Mouse (Mus musculus) spleen, adult 18-20 months (tissue): ENCODE measurements around the gene Adam22.
A peak's percentile ranks its signal among the peaks of the same experiment; 100 is the strongest.

ENCODE experiments used
- DNase-seq, 2 experiments: peaks; one replicate each; pipeline ENCODE4 v3.0.0; 2022; ENCODE audit warnings: mixed read lengths in 2 of 2

Adam22 gene

DNA sequence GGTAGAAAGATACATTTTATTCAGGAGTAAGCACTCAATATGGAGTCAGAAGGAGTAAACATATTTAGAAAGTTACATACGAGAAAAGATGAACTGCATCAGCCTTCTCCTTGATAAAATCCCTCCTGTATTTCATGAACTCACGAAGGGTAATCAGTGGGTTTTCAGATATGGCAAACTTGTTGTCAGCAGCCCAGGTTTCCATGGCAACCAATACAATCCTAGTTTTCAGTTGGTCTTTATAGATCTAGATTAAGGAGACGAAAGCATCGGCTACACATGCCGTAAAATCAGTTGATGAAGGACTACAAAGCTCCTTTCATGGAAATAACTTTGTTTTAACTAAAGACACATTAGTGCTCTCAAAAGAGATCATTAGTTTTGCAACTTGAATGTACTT, 222.5 kb downstream of the Adam22 start:
- DNase-seq: no peak

DNA sequence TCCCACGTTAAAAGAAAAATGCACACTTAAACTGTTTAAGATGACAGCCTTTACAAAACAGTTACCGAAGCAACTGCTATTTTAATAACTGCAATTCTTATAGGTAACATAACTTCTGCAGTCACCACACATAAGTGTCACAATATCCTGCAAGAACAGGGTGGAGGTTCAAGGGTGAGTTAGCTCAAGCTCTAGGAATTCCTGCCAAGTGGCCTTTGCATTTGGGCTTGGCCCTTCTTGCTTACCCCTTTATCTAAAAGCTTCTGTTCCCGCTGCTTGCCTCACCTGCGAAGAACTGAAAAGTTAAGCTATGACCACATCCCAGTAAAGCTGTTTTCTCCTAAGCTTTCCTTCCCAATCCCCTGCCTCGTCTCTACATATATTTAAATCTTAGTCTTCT, 235.4 kb downstream of the Adam22 start:
- no peak for DNase-seq

DNA sequence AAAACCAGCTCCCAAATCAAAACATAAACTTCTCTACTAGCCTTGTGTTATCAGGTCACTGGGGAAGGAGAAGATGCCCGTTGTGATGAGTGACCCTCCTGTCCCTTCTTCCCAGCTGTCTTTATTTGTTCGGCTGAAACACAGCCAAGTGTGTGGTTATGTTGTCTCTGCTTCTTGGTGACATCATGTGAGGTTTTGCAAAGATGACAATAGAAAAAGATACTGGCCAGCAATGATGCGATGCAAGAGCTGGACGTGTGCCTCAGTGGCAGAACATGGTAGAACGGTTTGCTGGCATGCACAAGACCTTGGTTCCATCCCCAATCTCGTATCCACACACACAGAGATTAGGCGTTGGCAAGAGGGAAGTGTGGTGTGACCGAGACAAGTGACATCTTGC, 236.0 kb downstream of the Adam22 start:
- no peak for DNase-seq

DNA sequence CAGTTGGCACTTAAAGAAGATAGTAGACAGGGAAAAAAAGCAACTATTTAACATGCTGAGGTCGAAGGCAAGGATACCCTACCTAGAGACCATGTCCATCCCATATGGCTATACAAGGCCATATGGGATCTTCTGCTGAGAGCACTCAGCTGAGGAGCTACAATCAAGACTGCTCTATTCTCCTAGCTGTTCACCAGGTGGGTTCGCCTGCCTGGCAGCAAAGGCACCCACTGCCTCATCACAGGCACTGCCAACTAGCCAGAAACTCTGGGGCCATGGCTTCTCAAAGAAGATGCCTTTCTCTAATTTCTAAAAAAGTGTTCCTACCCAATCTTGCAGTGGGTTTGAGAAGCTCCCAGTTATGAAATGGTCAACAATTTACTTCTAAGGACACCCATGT, 238.2 kb downstream of the Adam22 start:
- DNase-seq: no peak

DNA sequence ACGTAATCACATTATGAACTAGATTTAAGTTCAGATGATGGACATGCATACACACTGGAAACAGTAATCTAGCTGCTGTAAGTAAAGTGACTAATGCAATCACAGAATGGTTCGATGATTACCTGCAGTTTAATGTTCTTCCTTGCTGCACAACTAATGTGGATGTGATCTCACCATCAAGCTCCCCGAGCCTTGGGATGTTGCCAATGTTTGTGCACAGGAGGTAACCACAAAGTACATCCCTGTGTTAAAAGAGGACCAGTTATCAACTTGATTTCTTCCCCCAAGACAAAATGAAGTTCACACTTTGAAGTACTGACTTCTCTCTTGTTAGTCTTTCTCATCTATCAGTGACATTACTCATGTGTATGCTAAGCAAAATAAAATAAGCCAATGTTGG, 247.0 kb downstream of the Adam22 start:
- no peak for DNase-seq

DNA sequence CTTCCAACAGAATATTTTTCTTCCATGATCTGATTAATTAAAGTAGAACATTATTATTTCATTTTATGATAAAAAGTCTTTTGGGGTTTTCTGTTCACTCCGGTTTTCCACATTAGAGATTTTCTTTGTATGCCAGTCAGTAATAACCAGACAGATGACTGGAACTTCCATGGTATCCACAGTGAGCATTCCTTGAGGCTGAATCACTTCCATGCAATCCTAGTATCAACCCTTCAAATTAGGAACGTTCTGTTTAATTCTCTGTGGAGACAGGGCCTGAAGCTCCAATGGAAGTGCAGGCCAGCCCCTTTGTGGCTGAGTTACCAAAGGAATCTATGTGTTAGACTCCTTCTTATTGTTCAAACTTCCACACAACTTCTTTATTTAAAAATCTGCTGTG, 247.9 kb downstream of the Adam22 start:
- no peak for DNase-seq

DNA sequence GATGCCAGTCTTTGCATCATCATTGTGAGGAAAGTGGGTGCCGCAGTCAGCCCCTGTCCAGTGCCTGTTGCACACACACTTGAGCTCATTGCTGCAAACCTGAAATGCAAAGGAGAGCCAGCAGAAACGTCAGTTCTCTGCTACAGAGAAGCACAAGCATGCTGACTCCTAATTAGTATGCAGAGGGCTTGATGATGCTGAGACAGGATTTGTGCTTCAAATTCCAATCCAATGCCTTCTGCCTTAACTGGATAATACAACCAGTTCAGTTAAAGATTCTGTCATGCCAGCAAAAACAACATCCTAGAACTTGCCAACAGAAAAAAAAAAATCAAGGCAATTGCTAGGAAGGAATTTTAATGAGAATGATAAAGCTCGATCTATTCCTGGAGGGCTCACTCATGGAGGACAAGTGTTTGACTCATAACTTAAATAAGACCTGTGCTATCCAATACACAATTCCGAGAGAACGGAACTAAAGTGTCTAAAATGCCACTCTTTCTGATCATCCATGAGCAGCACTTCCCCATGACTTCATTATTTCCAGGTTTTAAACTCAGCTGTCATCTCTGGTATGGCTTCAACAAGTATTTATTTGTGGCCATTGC, 251.3 kb downstream of the Adam22 start:
- DNase-seq: no peak

DNA sequence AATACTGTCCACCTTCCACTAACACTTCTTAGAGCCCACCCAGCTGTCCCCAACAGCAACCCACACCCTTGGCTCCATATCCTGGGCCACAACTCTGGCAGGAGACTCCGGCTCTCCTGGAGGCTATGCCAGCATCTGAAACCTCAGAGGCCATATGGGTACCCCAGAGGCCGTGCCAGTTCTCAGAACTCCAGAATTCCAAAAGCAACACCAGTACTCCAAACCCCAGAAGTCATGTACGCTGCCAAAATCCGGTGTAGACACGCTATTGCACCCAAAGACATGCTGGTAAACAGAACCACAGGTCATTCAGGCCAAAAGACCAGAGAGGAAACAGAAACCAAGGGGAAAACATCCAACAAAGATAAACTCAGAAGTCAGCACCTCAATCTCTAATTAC, 255.7 kb downstream of the Adam22 start:
- DNase-seq: no peak

DNA sequence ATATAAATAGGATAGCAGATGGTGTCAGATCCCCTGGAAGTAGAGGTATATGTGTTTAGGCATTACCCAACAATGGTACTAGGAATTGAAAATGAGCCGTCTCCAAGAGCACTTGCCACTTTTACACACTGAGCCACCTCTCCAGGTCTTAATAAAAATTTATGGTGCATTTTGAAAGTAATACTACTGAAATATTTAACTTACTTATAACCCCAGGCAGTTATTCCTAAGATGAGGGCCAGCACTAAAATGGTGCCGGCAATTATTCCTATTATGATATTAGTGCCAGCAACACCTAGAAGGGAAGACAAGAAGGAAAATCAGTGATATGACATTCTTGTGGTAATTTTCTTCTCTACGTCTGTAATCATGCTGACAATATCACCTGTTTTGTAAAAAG, 256.3 kb downstream of the Adam22 start:
- no peak for DNase-seq

DNA sequence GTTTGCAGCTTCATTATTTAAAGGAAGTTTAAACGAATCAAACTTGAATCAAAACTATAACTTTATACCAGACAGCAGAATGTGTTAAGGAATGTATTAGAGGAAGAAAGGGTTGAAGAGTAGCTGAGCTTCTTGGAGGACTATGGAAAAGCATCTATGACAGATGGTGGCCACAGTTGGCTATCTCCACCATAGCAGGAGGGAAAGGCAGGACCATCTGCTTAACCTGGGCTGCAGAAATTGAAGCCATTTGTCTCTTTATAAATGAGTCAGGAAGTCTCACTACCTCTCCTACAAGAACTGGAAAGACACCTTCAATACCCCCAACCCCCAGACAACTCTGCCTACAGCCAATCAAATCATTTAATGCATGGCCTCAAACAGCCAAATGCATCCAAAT, 272.3 kb downstream of the Adam22 start:
- no peak for DNase-seq

DNA sequence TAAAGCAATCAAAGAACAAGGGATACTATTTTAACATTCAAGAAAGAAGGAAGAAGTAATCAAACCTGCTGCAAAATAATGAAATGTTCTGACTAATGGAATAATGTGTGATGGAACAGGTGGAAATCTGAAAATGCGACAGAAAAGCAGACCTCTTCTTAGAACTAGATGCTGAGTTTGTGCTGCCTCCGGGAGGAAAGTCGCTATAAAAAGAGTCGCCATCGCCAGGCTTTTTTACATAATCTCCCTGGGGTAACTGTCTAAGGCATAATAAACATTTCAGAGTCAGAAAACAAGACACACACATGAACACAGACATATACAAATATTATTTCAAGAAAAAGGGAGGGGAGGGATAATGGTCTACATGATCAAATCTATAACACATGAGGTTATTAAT, 273.0 kb downstream of the Adam22 start:
- DNase-seq: no peak

DNA sequence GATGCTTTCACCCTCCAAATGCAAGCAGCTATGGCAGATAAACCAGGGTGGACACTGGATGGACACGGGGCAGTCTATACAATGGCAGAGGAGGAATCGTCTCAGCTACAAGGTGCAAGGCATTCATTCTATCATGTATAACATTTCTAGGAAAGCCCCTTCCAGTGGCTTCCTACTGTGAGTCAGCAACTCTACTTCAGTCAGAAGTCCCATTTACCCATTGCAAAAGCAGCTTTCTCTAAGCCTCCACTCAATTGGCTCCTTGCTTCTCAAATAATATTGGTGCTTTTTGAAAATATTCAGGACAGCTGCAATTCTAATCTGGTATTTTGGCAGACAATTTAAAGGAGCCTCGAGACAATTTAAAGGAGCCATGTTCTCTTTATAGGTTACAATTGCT, 279.8 kb downstream of the Adam22 start:
- no peak for DNase-seq

DNA sequence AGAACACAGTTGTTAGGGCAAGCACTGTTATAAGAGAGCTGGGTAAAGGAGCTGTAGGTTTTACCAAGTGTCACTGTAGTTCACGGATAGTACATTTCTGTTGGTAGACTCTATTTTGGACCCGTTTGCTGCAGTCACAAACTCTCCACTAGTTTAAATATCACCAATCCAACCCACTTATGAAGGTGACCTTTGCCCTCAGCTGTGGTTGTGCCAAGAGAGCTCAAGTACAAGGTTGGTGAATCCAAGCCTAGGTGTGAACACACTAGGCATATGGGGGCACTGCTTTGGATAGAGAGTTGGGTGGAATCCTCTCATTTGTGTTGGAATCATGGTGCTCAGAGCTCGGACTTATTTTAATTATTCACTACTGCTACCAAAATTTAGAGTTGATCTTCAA, 282.3 kb downstream of the Adam22 start:
- no peak for DNase-seq

DNA sequence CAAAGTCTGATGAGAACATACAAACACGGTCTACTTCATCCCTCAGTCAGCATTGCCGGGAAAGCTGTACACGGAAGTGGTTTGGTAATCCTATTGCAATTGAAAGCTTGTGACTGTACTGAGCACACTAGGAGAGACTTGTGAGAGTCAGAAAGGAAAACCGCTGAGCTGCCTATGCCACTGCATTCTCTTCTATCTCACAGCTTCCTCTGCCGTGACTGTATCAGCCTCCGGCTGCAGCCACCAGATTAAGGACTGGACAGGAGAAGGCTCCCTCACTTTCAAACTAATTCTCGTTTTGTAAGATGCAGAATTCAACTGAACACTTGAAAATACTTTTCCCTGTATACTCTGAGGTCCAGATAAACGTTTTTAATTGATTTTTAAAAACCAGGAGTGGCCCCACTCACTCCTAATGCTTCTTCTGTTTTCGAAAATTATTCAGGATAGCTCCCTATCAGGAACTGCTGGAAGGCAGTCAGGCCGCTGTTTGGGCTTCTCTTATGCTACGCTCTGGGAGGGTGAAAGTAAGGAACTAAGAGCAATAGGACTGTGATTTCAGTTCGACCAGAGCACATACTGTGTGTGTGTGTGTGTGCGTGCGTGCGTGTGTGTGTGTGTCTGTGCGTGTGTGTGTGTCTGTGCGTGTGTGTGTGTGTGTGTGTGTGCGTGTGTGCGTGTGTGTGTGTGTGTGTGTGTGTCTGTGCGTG, 285.0 kb downstream of the Adam22 start:
- DNase-seq: no peak

DNA sequence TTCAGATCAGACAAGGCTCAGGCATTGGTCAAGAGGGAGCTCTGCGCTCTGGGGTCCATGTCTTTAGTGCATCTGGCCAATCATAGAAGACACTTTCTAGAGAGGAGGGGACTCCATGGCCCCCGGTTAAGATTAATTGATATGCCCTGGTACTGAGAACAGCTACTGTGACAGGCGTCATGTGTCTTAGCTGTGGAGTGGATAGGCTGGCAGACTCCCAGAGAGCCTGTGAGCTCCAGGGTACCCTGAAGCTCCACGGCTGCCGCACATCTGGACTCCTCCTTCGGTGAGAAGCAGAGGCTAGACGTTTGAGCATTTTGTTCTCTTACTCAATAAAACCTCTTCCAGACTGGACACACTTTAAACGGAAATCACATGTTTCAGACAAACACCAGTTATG, 290.5 kb downstream of the Adam22 start:
- no peak for DNase-seq

DNA sequence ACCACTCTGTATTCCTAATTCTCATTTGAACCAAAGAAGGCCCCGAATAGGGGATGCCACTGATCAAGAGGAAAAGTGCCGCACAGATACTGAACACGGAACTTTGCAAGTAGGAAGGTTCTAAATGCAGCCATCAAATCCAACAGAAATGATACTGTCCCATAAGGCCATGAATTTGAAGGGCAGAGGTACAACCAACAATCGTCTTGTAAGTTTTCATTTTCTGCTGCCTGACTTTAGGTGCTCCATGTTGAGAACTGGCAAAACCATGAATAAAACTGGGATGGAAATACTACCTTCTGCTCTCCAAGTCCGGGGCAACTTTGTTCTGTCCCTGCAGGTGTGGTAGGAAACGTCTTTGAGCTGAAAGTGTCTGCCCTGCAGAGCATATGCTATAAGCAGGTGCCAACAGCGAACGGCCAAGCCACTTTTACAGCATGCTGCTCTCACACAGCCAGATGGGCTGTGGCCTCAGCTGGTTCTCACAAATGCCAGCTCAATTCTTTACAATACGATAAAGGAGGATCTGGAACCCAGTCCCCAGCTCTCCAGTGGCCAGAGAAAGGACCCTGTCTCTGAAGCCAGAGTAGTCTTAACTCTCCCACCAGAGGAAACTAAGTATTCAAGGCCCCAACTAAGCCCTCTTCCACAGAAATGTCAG, 293.9 kb downstream of the Adam22 start:
- DNase-seq: no peak

DNA sequence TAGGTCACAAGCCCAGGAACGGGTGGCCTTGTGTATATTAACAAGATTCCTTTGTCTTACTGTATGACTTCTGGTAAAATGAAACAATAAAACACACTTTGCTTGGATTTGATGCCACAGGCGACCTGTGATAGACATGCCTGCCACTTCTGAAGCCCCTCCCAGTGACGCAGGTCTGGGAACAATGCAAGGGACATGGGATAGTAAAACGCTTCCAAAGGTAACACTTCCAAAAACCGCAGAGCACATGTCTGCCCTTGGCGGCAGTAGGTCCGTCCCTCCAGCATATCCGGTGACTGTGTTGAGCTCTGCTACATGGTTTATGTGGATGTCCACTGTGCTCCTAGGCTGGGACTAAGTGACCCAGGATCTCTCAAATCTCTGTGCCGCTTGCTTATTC, 294.6 kb downstream of the Adam22 start:
- DNase-seq: no peak

DNA sequence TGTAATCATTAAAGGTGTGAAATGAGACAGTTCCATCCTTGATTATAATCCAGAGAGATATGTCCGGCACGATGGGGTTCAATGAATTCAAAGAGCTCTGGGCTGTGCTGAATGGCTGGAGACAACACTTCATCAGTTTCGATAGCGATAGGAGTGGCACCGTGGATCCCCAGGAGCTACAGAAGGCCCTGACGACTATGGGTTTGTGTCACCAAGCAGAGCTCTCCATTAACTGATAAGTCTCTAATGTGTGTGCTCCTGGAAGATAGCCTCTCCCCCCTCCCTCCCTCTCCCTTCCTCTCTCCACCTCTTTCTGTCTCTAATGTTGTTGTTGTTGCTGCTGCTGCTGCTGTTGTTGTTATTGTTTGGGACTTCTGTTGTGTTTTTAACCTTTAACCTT, 304.8 kb downstream of the Adam22 start:
- DNase-seq: no peak

DNA sequence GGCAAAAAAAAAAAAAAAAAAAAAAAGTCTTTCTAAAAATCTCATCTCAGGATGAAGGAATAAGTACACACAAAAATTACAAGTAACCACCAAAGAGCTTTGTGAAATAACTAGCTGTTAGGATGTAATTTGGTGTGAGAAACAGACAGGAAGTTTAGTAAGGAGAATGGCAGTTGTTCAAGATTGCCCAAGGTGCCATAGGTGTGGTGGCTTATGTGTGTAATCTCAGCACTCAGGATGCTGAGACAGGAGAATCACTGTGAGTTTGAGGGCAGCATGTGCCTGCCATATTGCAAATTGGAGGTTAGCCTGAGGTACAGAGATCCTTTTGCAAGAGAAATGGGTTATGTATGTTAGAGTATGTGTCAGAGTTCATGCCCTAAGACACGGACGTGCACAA, 305.5 kb downstream of the Adam22 start:
- no peak for DNase-seq

DNA sequence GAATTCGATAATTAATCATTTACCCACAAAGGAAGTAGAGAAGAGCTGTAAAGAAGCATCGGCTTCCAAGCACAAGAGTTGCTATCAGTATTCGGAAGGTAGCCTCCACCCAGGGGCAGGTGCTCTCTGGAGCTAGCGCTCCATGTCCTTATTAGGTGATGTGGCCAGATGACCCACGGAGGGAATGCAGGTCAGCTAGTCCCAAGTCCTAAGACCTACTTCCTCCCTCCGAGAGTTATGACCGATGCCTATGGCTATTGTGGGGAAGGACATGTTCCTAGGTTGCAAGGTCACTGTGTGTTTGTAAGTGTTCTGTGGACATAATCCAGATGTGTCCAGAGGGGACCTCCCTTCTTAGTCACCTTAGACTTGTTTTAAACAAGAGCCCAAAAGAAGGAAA, 309.9 kb downstream of the Adam22 start:
- DNase-seq: no peak

DNA sequence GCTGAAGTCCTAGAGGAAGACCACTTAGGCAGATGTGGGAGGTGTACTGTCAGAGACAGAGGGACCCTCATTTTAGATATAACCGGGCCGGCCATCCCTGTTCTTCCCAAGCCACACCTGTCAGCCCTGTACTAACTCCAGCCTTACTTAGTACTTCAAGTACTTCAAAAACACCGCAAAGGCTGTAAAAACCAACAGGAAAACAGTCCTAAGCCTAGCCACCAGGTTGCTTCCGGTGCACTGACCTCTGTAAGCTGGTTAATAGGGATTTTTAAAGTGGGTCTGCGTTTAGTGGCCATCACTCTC, 311.0 kb downstream of the Adam22 start:
- DNase-seq: no peak

DNA sequence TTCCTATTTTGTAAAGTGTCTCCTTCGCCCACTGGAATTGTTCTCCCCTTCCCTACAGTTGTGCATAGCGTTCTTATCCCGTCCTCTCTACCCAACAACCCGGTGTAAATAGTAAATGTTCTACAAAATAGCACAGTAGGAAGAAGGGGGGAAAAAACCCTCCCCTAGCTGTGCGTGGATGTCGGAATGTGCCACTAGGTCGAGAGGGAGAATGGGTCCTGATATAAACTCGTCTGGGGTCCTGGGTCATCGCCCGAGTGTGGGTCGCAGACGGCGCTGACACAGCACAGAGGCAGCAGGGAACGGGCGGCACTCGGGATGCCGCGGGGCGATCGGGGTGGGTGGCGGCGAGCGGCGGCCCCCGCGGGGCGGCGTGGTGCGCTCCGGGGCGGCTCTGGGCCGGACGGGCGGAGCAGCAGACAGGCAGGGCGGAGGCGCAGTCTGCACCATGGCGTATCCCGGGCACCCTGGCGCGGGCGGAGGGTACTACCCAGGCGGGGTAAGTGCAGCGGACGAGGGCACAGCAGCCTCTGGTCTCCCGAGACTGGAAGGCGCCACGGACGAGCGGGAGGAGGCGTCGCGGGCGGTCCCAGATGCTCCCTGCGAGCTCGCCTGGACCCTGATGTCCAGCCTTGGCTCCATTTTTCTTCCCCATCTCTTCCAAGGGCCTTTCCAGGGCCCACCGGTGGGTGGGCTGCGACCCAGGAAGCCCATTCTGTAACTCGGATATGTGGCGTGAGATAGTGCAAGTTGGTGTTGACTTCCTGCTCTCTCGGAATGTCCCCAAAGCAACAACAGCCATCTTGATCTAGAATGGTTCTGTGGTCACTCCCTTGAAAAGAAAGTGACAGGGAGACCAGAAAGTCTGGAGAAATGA, 311.6 kb downstream of the Adam22 start:
- peak; percentile 79 to 80 for DNase-seq

DNA sequence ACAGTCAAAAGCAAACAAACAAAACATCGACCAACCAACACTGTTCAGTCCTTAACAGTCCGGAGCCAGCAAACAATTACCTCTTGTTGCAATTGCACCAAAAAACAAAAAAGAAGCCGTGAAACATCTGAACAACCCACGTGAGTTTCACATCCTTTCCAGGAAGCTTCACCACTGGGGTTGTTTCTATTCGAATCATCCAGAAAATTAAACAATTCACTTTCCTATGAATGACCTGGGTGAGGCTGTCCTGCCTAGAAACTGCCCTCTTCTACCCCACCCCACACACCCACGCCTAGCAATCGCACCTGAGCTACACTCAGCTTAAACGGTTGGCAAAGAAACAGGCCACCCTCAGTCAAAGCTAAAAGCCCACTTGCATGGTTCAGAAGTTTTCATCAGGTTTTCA, 312.2 kb downstream of the Adam22 start:
- DNase-seq: peak in 1 of 2 experiments; percentile 16

DNA sequence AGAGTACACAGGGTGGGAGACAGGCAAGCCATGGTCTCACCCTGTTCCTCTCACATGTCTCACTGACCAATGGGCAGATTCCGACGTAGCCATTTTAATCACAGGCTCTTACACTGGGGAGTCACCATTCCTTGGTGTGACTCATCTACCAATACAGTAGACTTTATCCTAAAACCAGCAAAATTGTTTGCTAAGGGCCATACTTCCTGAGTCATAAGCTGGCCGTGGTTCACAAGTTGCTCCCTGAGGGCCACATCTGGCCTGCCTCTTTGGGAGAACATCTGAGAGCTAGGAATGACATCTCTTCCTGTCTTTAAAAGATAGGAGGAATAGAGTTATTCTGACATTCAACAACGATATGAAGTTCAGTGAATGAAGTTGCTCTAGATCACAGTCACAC, 314.1 kb downstream of the Adam22 start:
- DNase-seq: no peak
